Comparison of ENCODE assay signal across 14 mouse cellular contexts in genomic region chr3:75917770-75918503, GRCm38 (mm10). TPM values are rescaled to one million over a fixed set of nuclear protein-coding genes. Genes with fewer than 3 reads are reported as not detected.
A peak's percentile ranks its signal among the peaks of the same experiment; 100 is the strongest.
DNase-seq lines count a peak whose midpoint lies in the region; ATAC-seq and TF ChIP-seq lines count a peak whose summit lies in the region.
"Had no signal": no experiment of that assay in that cellular context is flagged by ENCODE, and none has a peak within 500 bp of the region (broad histone marks: within the 10 kb centered on the region; RNA-seq: fewer than 3 reads in every experiment).

No protein-coding gene starts in this region.

- H3K4me1 ChIP-seq in lung, embryonic 14.5 days (ENCODE audit: insufficient read depth), result no peaks in the 10 kb centered on the region
- H3K4me1 ChIP-seq in lung, adult 2 months (ENCODE audit: control insufficient read depth, insufficient read depth, low read length), result peaks cover 3% of the 10 kb centered on the region; the same call in 1 of the 2 replicates

- peak; percentile 65 for ATAC-seq in lung, embryonic 14.5 days (ENCODE audit: insufficient read depth)
- ATAC-seq in erythroblast, adult 5-6 weeks (replicated peaks; ENCODE audit: low FRiP score, poor library complexity, severe bottlenecking), result peak; percentile 98
- no peak for ATAC-seq in cerebellum, adult (ENCODE audit: insufficient number of reproducible peaks, low FRiP score, low TSS enrichment)
- ATAC-seq: forebrain, postnatal 0 days had no signal

- H3K9ac ChIP-seq in lung, embryonic 14.5 days, result no peak overlapping the region
- H3K9ac ChIP-seq: forebrain, postnatal 0 days had no signal

- no peak overlapping the region for H3K27ac ChIP-seq in lung, embryonic 14.5 days (ENCODE audit: low read depth)

- WGBS in lung, embryonic 14.5 days, result 65% methylated on average over 17 of the region's 17 CpGs
- WGBS in lung, adult 2 months, result 71% methylated on average over 17 of the region's 17 CpGs

- H3K4me3 ChIP-seq in lung, embryonic 14.5 days (ENCODE audit: low read depth, low read length), result no peak overlapping the region
- H3K4me3 ChIP-seq in lung, adult 2 months (replicated peaks; ENCODE audit: extremely low read depth, low read depth, low read length), result no peak overlapping the region

- no peaks in the 10 kb centered on the region for H3K9me3 ChIP-seq in lung, embryonic 14.5 days (ENCODE audit: low read depth, low read length)

- H3K36me3 ChIP-seq in lung, embryonic 14.5 days (ENCODE audit: insufficient read depth), result no peaks in the 10 kb centered on the region

- no peak for TF ChIP-seq POLR2A in lung, adult 2 months (IDR thresholded peaks at IDR 0.05; ENCODE audit: borderline replicate concordance, extremely low read depth, low read depth, low read length)

- DNase-seq in lung, embryonic 14.5 days, result no peak
- no peak for DNase-seq in lung, adult 2 months
- DNase-seq in liver, result peak; percentile 91
- peak; percentile 32 to 41 for DNase-seq in spleen, postnatal 36 days (ENCODE audit: low spot score in 2 of 2)
- no peak for DNase-seq in layer of hippocampus, adult 9-10 months (ENCODE audit: low spot score)
- DNase-seq in left cerebral cortex, postnatal 36 days (ENCODE audit: low spot score in 2 of 2), result no peak
- DNase-seq: forebrain, postnatal 0 days; gastrocnemius, postnatal 36 days; lung, postnatal 14 days; right cerebral cortex, postnatal 25 days; thymus, postnatal 4 days had no signal

- intact Hi-C loops in left cerebral cortex, postnatal 36 days (cut with DNase I), result no loop called here

- TF ChIP-seq CTCF in lung, embryonic 14.5 days (IDR thresholded peaks at IDR 0.05; ENCODE audit: low read depth), result no peak
- TF ChIP-seq CTCF in lung, adult 2 months (IDR thresholded peaks at IDR 0.05; ENCODE audit: insufficient read depth, low read length), result no peak

- no peak overlapping the region for H3K4me2 ChIP-seq in lung, embryonic 14.5 days

- H3K27me3 ChIP-seq in lung, embryonic 14.5 days (ENCODE audit: insufficient read depth, low read length), result no peaks in the 10 kb centered on the region
- H3K27me3 ChIP-seq: CH12.LX had no signal

RNA-seq across cellular contexts. Expression of gene Golim4, which starts 38.8 kb away (rescaled TPM):
- 47.8 and 48.3 TPM in 2 replicates for polyA plus RNA-seq in lung, embryonic 14.5 days (2014; fragmentation: Nextera tagmentation; extraction: Ambion mirVana)
- polyA plus RNA-seq in lung, adult 2 months (2012; rRNA removed), result 35.2 and 40.3 TPM in 2 replicates
- 23.6 and 31.7 TPM in 2 replicates for total RNA-seq in erythroblast, adult 5-6 weeks (2015; ENCODE audit: low replicate concordance)
- total RNA-seq in erythroblast, adult 5-6 weeks (2017; ENCODE audit: low replicate concordance), result 53.1 and 57.7 TPM in 2 replicates
- 10 to 100 TPM; 20.6 to 22.8 TPM for total RNA-seq in left cerebral cortex, postnatal 36 days (2021)

Comparison
In these comparisons a context has a peak if more than half of its experiments do, and no peak if none do; other contexts are left out.
1. DNase-seq: peak in liver (single experiment) and spleen, postnatal 36 days (2 of 2); none in lung, embryonic 14.5 days (single experiment), lung, adult 2 months (single experiment), layer of hippocampus, adult 9-10 months (single experiment) and left cerebral cortex, postnatal 36 days (0 of 2).